Mouse (Mus musculus): Measurements from ENCODE around the gene Ppp1r13b.

Gene Ppp1r13b

DNA sequence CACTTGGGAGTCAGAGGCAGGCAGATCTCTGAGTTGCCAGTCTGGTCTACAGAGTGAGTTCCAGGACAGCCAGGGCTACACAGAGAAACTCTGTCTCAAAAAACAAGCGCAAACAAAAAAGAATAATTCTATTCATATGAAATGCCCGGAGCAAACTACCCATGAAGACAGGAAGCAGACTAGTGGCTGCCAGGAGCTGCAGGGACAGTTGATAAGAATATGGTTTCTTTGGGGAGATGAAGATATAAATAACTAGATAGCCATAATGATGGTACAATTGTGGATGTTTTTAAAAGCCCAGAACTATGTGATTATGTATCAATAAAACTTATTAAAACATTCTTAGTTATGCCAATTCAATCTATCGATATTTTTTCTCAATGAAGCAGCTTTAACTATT, 25.9 kb downstream of the Ppp1r13b start:
- in situ Hi-C loops (cut with MboI), result no loop called here

DNA sequence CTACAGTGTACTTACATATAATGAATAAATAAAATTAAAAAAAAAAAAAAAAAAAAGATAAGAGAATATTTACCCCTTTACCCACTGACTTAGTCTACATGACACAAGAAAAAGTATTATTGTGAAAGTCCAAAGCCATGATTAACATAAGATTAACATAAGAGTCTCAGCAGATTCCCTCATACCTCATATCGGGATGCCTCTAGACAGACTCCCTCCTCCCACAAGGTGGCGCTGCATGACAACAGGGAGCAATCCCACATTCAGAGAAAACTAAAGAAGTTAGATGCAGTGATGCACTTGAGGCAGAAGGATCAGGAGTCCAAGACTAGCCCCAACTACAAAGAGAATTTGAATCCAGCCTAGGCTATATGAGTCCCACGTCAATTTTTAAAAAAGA, 29.7 kb downstream of the Ppp1r13b start:
- in situ Hi-C loops (cut with MboI), result loop anchor here (5.0 kb wide), 1 partner anchor 74 kb away; no protein-coding TSS in a partner anchor

DNA sequence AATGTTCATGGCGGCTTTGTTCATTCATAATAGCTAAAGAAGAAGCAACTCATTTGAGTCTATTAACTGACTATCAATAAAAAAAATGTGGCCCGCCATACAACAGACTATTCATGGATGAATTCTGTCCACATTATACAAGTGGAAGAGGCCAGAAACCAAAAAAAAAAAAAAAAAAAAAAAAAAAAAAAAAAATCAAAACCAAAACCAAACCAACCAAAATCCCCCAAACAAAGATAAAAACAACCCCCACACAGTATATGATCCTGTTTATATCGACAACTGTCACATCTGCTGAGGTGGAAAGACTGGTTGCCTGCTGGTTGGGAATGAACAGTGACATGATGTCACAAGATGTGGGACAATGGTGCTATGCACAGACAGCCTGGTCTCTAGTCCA, 32.4 kb downstream of the Ppp1r13b start:
- in situ Hi-C loops (cut with MboI), result loop anchor here (5.0 kb wide), 1 partner anchor 77 kb away; no protein-coding TSS in a partner anchor

DNA sequence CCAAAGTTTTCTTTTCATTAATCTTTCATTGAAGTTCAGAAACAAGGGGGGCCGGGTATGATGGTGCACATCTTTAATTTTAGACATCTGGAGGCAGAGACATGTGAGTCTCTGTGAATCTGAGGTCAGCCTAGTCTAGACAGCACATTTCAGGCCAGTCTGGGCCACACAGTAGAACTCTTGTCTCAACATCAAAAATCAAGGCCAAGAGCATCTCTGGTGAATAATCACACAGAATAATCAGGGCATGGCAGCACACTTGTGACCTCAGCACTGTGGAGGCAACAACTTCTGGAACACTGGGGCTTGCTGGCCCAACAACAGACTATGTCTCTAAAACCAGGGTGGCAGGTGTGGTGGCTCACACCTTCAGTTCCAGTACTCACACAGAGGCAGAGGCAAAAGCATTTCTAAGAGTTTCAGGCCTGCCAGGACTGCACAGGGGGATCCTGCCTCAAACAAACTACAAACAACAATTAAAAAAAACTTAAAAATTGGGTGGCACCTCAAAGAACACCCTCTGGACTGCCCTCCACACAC, 33.2 kb downstream of the Ppp1r13b start:
- in situ Hi-C loops (cut with MboI), result loop anchor here (5.0 kb wide), 1 partner anchor 78 kb away; no protein-coding TSS in a partner anchor

DNA sequence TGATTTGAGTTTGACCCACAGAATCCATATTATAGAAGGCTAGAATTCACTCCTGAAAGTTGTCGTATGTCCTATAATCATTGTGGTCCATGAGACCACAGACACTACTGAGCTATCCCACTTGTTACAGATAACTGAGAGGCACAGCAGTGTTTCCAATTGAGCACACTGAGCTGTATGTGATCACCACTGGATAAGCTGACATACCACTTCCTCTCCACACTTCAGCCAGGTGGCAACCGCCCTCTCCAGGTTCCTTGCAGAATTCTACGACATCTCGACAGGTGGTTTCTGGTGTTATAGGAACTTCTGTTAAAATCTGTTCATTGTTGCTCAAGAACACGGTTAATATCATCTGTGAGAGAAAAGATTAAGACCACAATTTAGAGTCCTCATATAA, 35.8 kb downstream of the Ppp1r13b start:
- in situ Hi-C loops (cut with MboI), result no loop called here

DNA sequence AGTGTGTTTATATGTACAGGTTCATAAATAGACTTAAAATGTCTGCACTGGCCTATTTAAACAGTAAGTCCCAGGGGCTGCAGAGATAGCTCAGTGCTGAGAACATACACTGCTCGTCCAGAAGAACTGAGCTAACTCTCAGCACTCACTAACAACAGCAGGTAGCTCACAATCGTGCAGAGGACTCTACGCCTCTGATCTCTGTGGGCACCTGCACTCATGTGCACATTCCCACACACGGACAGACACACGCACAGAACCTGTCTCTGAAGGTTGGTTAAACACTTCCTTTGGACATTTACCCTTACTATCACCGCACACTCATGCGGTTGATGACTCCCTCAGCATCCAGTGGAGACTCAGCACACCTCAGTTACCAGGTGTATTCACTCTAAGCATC, 37.1 kb downstream of the Ppp1r13b start:
- in situ Hi-C loops (cut with MboI), result no loop called here

DNA sequence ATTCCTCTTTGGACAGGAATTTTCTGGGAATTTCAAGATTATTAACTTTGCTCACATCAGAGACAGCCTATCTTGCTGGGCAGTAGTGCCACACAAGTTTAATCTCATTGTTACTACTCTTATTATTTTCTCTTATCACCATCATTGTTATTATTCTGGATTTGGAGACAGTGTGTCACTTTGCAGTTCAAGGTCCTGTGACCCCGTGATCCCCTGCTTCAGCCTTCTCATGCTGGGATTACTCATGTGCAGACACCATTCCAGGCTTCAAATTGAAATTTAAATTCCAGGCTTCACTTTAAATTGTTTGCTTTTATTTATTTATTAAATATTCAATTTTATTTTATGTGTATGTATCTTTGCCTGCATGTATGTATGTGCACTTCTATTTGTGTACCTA, 38.1 kb downstream of the Ppp1r13b start:
- in situ Hi-C loops (cut with MboI), result no loop called here

DNA sequence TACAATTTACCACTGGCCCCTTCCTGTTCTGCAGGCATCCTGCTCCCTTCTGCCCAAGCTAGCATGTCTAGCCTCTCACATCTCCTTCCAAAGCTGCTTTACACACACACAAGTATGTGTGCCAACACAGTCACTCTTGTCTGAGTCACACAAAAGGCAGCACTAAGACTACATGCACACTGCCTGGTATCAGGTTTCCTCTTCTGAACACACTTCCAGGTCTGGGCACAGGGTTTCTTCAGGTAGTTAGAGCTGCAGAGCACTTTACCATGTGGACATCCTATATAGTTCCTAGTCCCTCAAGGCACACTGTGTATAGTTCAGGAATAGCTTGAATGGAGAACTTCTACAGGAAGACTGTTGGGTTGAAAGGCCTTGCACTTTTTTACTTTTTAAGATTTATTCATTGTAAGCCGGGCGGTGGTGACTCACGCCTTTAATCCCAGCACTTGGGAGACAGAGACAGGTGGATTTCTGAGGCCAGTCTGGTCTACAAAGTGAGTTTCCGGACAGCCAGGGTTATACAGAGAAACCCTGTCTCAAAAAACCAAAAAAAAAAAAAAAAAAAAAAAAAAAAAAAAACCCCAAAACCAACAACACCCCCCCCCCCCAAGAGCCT, 43.6 kb downstream of the Ppp1r13b start:
- in situ Hi-C loops (cut with MboI), result no loop called here

DNA sequence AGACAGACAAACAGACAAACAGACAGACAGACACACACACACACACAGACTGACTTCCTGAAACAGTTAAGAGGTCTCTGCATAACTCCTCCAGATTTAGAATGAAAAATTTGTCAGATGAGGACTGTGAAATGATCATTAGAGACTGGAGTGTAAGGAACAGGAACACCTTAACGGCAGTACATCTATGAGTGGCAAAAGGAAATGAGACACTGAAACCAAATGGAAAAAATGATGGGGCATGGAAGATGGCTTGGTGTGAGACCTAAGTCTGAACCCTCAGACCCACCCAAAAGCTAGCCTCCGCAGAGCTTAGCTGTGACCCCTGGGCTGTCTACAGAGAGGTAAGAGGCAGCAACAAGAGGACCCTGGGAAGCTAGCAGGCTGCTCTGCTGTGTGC, 52.5 kb downstream of the Ppp1r13b start:
- in situ Hi-C loops (cut with MboI), result no loop called here

DNA sequence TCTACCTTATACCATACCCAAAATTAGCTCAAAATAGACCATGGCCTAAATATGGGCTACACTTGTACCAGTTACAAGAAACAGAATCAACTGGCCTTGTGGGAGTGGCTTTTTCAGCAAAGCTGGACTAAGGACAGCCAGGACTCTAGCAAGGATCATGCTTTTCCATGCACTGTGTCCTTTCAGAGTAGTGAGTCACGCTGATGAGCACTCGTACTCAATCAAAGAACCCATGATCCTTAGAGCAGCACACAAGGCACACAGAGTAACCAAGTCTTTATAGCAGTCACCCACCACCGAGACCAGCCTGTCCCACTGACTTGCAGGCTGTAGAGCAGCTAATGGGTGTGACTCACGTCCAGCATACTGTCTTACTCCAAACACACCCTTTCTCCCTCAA, 54.4 kb downstream of the Ppp1r13b start:
- in situ Hi-C loops (cut with MboI), result no loop called here

DNA sequence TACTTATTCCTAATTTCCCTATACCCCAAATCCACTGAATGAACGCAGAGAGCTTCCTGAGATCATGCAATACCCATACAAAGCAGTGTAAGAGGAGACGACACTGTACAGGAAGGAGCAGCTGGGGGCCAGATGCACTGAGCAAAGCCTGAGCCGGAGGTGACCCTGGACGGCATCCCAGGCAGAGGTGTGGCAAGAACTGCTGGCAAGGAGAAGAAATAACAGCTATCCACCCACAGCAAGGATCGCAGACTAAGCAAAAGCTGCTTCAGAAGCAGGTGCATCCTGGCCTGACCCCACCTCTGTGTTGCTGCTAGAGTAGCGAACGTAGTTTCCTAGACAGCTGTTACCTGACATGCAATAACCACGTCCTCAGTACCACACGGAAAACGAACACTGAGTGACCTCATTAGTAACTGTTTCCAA, 54.9 kb downstream of the Ppp1r13b start:
- in situ Hi-C loops (cut with MboI), result no loop called here

DNA sequence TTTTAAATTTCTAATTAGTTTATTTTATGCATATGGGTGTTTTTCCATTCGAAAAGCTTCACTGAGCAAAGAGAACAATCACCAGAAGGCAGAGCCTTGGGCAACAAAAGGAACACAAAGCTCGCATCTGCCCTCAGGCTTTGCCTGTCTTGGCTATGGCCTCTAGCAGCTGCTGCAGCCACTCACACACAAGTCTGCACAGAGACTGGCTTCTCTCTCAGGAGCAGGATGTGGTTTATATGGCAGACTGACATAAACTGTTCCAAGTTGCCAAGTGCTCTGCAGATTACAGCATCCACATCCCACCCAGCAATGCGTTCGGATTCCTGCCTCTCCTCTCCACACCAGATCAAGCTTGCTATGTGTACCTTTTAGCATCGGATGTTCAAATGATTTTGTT, 56.2 kb downstream of the Ppp1r13b start:
- in situ Hi-C loops (cut with MboI), result no loop called here

DNA sequence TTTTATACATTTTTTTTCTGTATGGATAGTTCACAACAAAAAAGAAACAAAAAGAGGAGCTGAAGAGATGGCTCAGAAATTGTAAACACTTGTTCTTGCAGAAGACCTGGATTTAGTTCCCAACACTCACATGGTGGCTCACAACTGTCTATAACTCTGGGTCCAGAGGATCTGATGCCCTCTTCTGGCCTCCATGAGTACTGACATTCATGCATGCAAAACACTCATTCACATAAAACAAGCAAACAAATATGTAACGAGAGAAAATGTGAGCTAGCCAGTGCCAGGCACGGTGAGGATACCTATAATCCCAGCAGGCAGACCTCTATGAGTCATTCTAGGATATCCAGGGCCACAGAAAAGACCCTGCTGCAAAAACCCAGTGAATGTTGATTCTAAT, 56.7 kb downstream of the Ppp1r13b start:
- in situ Hi-C loops (cut with MboI), result no loop called here

DNA sequence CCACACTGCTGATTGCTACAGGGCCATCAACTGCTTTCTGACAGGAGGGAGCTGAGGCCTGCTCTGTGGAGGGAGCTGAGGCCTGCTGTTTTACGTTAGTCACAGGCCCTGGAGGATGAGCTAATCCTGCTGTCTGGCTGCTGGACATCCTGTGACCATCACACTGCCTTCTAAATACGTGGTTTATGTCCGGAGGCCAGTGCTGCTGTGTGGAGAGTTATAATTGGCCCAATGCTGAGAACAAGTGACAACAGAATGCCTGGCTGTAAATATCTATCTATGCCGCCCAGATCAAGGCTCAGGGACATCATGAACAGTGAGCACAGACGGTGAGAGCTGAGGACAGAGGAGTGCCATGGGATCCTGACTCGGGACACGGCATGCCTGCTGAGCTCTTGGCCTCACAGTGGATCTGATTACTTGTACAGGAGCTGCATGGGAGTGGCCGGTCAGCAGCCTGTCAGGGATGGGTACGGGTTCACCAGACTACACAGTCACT, 59.6 kb downstream of the Ppp1r13b start:
- in situ Hi-C loops (cut with MboI), result no loop called here

DNA sequence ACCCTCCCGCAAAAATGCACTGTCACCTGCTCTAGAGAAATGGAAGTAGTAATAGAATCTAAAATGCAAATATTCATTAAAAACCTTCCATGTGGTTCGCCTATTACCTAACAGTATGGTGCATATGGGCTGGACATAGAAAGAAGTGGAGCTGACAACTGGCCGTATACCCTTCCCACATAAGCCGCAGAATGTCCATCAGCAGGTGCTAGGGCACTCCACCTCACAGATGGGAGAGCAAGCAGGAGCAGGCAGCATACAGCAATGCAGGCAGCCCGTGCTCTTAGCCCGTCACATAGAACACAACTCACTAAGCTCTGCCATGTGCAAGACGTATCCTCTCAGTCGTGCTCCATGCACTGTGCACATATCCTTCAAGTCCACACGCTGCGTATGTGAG, 61.1 kb downstream of the Ppp1r13b start:
- in situ Hi-C loops (cut with MboI), result no loop called here

DNA sequence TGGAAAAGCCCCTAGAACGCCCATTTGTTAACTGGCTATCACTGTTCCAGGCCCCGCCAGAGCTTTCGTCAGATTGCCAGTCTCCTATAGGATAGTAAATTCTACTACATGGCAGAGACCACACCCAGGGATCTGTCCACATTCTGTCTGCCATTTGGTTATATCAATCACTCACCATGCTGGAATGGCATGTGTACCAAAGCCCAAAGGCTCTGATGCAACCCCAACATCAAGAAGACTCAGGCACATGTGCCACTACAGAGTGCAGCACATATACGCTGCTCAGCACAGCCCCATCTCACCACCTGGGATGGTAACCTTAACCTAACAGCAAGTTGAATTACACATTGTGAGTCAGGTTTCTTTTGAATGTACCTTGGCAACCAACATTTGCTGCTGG, 62.0 kb downstream of the Ppp1r13b start:
- in situ Hi-C loops (cut with MboI), result no loop called here

DNA sequence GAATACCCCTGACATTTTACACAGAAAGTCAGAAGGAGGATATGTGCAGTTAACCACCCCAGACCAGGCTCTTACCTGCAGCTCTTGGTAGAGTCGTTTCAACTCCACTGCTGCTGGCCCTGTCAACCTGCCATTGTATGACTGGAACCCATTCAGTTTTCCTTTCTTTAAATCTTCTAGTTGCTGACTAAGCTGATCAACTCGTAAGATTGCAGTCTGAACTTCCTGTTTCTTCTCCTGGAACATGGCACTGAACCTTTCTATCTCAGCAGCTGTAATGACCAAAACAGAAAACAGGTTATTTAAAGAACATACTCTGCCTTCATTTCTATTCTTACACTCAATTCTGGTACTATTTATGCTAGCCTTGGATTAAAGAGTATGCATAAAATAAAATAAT, 64.4 kb downstream of the Ppp1r13b start:
- in situ Hi-C loops (cut with MboI), result no loop called here

DNA sequence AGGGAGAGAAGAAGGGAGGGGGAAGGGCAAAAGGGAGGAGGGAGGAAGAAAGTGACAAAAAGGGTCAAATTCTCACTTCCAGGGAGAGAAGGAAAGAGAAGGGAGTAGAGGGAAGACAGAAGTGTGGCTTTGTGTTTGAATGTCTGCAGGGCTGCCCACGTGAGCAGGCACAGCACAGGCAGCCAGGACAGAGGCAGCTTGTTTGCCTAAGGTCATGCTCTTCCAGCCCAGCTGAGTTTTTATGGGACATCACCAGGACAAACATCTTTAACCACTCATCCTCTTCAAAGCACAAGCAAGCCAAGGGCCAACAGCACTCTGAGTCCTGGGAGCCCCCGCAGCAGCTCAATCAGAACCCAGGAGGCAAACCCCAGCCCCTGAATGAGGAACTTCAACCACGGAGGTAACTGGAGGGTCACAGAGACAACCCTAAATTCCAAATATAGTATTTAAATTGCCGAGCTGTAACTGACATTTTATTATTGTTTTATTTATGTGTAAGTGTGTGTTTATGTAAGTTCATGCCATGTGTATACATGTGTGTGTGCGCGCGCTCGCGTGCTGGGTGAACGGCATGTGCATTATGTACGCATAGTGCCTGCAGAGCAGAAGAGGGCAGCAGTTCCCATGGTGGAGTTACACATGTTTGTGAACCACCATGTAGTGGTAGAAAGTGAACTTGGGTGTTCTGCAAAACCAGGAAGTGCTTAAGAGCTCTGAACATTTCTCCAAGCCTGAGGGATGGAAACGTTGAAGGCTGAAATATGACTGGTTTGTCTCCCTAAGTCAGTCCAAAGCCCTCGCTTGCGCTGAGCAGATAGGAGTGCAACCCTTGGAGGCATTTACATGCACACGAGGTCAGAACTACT, 65.1 kb downstream of the Ppp1r13b start:
- in situ Hi-C loops (cut with MboI), result no loop called here

DNA sequence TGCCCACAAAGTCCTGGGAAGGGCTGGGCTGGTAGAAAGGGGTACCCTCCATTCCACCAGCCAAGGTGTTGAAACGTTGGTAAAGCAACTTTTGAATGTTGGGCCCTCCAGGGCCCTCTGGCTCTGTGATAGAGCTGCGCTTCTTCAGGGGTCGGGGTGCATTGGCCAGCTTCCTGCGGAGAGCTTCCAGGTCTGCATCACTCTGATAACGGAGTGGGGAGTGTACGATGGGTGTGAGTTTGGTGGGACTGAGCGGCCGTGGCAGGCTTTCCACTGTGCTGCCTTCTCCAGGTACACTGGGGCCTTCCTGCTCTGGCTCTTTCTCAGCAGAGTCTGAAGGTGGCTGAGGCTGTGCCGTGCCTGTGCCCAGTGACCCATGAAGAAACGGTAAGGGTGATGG, 74.5 kb downstream of the Ppp1r13b start:
- in situ Hi-C loops (cut with MboI), result no loop called here

DNA sequence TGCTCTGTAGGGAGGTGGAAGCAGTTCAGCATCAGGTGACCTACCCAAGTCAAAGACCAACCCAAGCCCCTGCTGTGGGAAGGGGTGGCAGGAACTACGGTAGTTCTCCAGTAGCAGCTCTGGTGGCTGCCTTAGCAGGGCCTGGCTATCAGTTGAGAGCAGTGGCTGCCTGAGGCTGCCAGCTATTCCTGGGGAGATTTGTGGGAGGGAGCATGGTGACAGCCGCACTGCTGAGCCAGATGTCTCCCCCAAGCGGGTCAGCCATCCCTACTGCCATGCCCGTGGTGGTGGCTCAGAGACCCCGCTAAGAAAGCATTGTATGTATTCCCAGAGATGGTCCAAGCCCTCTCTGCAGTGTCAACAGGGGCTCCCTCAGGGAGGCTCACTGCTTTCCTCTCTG, 75.3 kb downstream of the Ppp1r13b start:
- in situ Hi-C loops (cut with MboI), result no loop called here

DNA sequence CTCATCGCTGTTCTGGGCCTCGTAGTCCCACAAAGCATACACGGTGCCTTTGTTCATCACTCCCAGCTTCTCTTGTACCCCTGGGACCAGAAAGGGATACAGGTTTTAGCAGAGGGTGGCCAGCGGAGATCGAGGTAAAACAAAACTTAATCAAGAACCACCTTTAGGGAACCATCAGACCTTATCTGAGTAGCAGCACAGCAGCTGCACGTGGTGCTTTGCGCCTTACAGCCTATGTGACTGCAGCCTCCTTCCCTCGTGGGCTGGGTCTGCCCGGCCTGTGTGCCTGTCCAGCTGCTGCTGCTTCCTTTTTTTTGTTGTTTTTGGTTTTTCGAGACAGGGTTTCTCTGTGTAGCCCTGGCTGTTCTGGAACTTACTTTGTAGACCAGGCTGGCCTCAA, 77.5 kb downstream of the Ppp1r13b start:
- in situ Hi-C loops (cut with MboI), result no loop called here

DNA sequence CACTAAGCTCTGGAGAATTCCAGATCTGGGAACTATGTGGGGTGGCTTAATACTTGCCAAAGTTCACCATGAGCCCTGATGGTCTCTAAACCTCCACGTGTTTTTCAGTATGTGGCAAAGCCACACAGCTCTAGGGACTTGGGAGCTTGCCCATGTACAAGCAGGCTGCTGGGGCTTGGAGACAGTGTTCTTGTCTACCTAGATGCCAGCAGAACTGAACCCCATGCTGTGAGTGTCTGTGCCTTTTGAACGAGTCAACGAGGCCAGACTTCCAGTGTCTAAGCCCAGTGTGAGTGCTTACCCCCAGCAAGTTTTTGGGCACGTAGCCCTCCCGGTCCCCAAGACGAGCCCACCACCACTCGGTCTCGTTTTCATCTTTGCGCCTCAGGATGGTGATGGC, 78.0 kb downstream of the Ppp1r13b start:
- in situ Hi-C loops (cut with MboI), result no loop called here

DNA sequence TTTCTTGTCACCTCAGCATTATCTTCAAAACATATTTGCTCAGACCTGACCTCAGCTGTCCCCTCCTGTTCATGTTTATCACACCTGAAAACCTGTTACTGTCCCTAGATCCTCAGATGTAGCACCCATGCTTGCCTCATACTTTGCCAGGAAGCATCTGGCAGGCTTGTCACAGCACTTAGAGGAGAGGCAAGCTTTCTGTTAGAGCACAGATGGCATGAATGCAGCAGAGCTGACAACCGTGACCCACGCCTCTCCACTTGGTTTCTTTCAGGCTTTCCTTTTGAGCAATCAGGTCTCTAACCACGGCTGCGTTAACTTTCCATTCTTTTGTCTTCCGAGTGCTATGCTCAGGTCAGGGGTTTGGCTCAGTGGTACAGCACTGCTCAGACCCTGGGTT, 78.5 kb downstream of the Ppp1r13b start:
- in situ Hi-C loops (cut with MboI), result no loop called here
